Comparison of ENCODE assay signal across 14 mouse cellular contexts in genomic region chr14:7831770-7832439, GRCm38 (mm10). TPM values are rescaled to one million over a fixed set of nuclear protein-coding genes. Genes with fewer than 3 reads are reported as not detected.
DNase-seq lines count a peak whose midpoint lies in the region; ATAC-seq lines count a peak whose summit lies in the region.
"Had no signal": no experiment of that assay in that cellular context is flagged by ENCODE, and none has a peak within 500 bp of the region (broad histone marks: within the 10 kb centered on the region; RNA-seq: fewer than 3 reads in every experiment).

No protein-coding gene starts in this region.

- ATAC-seq in frontal cortex, adult (ENCODE audit: low TSS enrichment) = peak; percentile 60

- no peak for DNase-seq in frontal cortex, postnatal 14 days (ENCODE audit: low spot score in 2 of 2)
- peak; percentile 31 for DNase-seq in CD4-positive, CD25-positive, alpha-beta regulatory T cell, adult 2 months (ENCODE audit: low read depth, low spot score)
- peak; percentile 84 for DNase-seq in brain, adult 2 months (ENCODE audit: low read depth, low spot score)
- peak; percentile 58 for DNase-seq in cerebellum, postnatal 25 days
- DNase-seq in retina, postnatal 1 day = no peak
- no peak for DNase-seq in layer of hippocampus, postnatal 14 days (ENCODE audit: low spot score in 2 of 2)
- DNase-seq in urinary bladder, postnatal 4 days (ENCODE audit: low spot score in 2 of 2) = no peak
- DNase-seq: heart, adult 18-20 months; heart, postnatal 14 days; lung, postnatal 14 days; right cerebral cortex, postnatal 4 days had no signal

RNA-seq across cellular contexts. Expression of gene Flnb, which starts 14.1 kb away (rescaled TPM):
- total RNA-seq in layer of hippocampus, postnatal 14 days (2021) = 10 to 100 TPM; 35.7 to 78.7 TPM

RNA-seq across cellular contexts. Expression of gene Gm26661, which starts 40.5 kb away (rescaled TPM):
- not detected for total RNA-seq in layer of hippocampus, postnatal 14 days (2021)
- total RNA-seq: heart, adult 18-20 months; heart, postnatal 14 days; layer of hippocampus, adult 18-20 months; left cerebral cortex, postnatal 10 days had no signal

Comparison
In these comparisons a context has a peak if more than half of its experiments do, and no peak if none do; other contexts are left out.
1. DNase-seq: peak in CD4-positive, CD25-positive, alpha-beta regulatory T cell, adult 2 months (single experiment), brain, adult 2 months (single experiment) and cerebellum, postnatal 25 days (2 of 2); none in frontal cortex, postnatal 14 days (0 of 2), retina, postnatal 1 day (single experiment), layer of hippocampus, postnatal 14 days (0 of 2) and urinary bladder, postnatal 4 days (0 of 2).